Mouse (Mus musculus): ENCODE data around the gene 4933415A04Rik.

The 4933415A04Rik gene

DNA sequence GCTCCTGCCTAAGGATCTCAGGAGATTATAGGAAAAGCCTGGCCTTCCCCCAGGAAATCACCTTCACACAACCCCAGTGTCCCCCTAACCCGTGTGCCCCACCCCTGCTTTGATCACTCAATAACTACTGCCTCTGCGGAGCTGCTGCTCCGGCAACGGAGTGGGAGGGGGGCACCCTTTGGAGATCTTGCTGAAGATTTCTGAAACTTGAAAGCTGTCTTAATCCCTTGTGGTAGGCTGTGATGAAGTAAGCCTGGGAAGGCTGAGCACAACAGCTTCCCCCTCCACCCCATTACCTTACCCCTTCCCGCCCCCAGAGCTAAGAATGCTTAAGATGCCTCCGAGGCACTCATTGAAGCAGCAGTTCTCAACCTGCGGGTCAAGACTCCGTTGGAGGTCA lies 21.0 kb upstream of the 4933415A04Rik start:
- H3K27me3 ChIP-seq (ENCODE audit: insufficient read depth, low read length), result no peaks in the 10 kb centered on the region
- peaks cover 70% of the 10 kb centered on the region for H3K4me1 ChIP-seq (replicated peaks; ENCODE audit: low read depth, low read length)
- no peaks in the 10 kb centered on the region for H3K9me3 ChIP-seq (ENCODE audit: low read length)
- TF ChIP-seq NANOG (IDR thresholded peaks at IDR 0.05; ENCODE audit: borderline replicate concordance, low read length) (no peak), CTCF (conservative IDR thresholded peaks at IDR 0.05; ENCODE audit: low read length) (no peak), POU5F1 (IDR thresholded peaks at IDR 0.05; ENCODE audit: borderline replicate concordance, low read length) (no peak)
- H3K4me3 ChIP-seq (replicated peaks; ENCODE audit: low read length), result 0 out of 2 replicates have a peak overlapping the region, but pooled peaks have one; percentile 17
- H3K36me3 ChIP-seq (ENCODE audit: insufficient read depth, low read length), result no peaks in the 10 kb centered on the region

DNA sequence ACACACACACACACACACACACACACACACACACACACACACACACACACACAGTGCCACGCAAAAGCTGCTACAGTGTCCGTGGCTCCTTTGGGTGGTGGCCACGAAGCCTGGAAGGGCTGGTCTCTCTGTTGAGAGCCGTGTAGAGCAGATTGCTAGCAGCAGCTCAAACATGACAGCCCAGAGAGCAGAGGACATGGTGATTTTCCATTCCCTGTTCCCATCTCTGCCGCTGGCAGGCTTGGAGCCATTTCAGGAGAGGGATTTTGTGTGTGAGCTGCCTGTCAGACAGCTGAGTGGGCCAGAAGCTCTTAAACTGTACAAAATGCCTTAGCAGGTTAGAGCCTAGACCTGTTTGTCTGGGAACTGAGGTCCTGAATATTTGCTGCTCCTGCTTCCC lies 20.1 kb upstream of the 4933415A04Rik start:
- Histone ChIP-seq H3K4me1 (replicated peaks; ENCODE audit: low read depth, low read length) (peaks cover 75% of the 10 kb centered on the region), H3K4me3 (replicated peaks; ENCODE audit: low read length) (no peak overlapping the region), H3K27me3 (ENCODE audit: insufficient read depth, low read length) (no peaks in the 10 kb centered on the region), H3K36me3 (ENCODE audit: insufficient read depth, low read length) (no peaks in the 10 kb centered on the region), H3K9me3 (ENCODE audit: low read length) (no peaks in the 10 kb centered on the region)
- TF ChIP-seq POU5F1 (IDR thresholded peaks at IDR 0.05; ENCODE audit: borderline replicate concordance, low read length) (no peak), NANOG (IDR thresholded peaks at IDR 0.05; ENCODE audit: borderline replicate concordance, low read length) (no peak), CTCF (conservative IDR thresholded peaks at IDR 0.05; ENCODE audit: low read length) (no peak)

GRCm38 (mm10) chr11:43568263-43568662 lies 18.6 kb upstream of the 4933415A04Rik start:
- no peaks in the 10 kb centered on the region for H3K27me3 ChIP-seq (ENCODE audit: insufficient read depth, low read length)
- H3K4me1 ChIP-seq (replicated peaks; ENCODE audit: low read depth, low read length), result peaks cover 74% of the 10 kb centered on the region
- H3K36me3 ChIP-seq (ENCODE audit: insufficient read depth, low read length), result no peaks in the 10 kb centered on the region
- no peak overlapping the region for H3K4me3 ChIP-seq (replicated peaks; ENCODE audit: low read length)
- H3K9me3 ChIP-seq (ENCODE audit: low read length), result no peaks in the 10 kb centered on the region
- no peak for TF ChIP-seq POU5F1 (IDR thresholded peaks at IDR 0.05; ENCODE audit: borderline replicate concordance, low read length)
- peak; percentile 90 for TF ChIP-seq CTCF (conservative IDR thresholded peaks at IDR 0.05; ENCODE audit: low read length)
- TF ChIP-seq NANOG (IDR thresholded peaks at IDR 0.05; ENCODE audit: borderline replicate concordance, low read length), result no peak

- no peaks in the 10 kb centered on the region for H3K36me3 ChIP-seq (ENCODE audit: insufficient read depth, low read length)
- TF ChIP-seq POU5F1 (IDR thresholded peaks at IDR 0.05; ENCODE audit: borderline replicate concordance, low read length), result no peak
- TF ChIP-seq NANOG (IDR thresholded peaks at IDR 0.05; ENCODE audit: borderline replicate concordance, low read length), result no peak
- TF ChIP-seq CTCF (conservative IDR thresholded peaks at IDR 0.05; ENCODE audit: low read length), result no peak
- no peak overlapping the region for H3K4me3 ChIP-seq (replicated peaks; ENCODE audit: low read length)
- peaks cover 67% of the 10 kb centered on the region for H3K4me1 ChIP-seq (replicated peaks; ENCODE audit: low read depth, low read length)
- H3K27me3 ChIP-seq (ENCODE audit: insufficient read depth, low read length), result no peaks in the 10 kb centered on the region
- H3K9me3 ChIP-seq (ENCODE audit: low read length), result no peaks in the 10 kb centered on the region
Observed at GRCm38 (mm10) chr11:43569188-43569587, 17.7 kb upstream of the 4933415A04Rik start.

DNA sequence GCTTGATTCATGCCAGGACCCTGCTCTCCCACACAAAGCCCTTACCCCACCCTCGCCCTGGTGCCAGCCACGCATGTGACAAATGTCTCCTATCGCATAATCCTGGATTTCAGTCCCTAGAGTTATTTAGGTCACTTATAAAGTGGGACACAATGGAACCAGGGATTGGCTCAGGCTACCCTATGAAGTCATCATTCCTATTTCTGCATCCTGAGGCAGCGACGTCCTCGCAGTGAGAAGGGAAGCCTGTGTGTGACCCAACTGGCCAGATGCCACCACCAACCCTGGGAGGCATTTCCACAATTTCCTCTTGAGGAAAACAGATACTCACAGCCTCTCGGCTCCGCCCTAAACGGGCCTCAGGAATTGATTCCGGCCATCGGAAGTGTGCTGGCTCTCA lies 17.2 kb upstream of the 4933415A04Rik start:
- no peak for TF ChIP-seq CTCF (conservative IDR thresholded peaks at IDR 0.05; ENCODE audit: low read length)
- no peak for TF ChIP-seq POU5F1 (IDR thresholded peaks at IDR 0.05; ENCODE audit: borderline replicate concordance, low read length)
- TF ChIP-seq NANOG (IDR thresholded peaks at IDR 0.05; ENCODE audit: borderline replicate concordance, low read length), result no peak
- Histone ChIP-seq H3K4me3 (replicated peaks; ENCODE audit: low read length) (no peak overlapping the region), H3K27me3 (ENCODE audit: insufficient read depth, low read length) (no peaks in the 10 kb centered on the region), H3K9me3 (ENCODE audit: low read length) (no peaks in the 10 kb centered on the region), H3K36me3 (ENCODE audit: insufficient read depth, low read length) (no peaks in the 10 kb centered on the region), H3K4me1 (replicated peaks; ENCODE audit: low read depth, low read length) (peaks cover 63% of the 10 kb centered on the region)

- TF ChIP-seq NANOG (IDR thresholded peaks at IDR 0.05; ENCODE audit: borderline replicate concordance, low read length) (no peak), CTCF (conservative IDR thresholded peaks at IDR 0.05; ENCODE audit: low read length) (no peak), POU5F1 (IDR thresholded peaks at IDR 0.05; ENCODE audit: borderline replicate concordance, low read length) (no peak)
- no peaks in the 10 kb centered on the region for H3K36me3 ChIP-seq (ENCODE audit: insufficient read depth, low read length)
- no peak overlapping the region for H3K4me3 ChIP-seq (replicated peaks; ENCODE audit: low read length)
- no peaks in the 10 kb centered on the region for H3K9me3 ChIP-seq (ENCODE audit: low read length)
- peaks cover 45% of the 10 kb centered on the region for H3K4me1 ChIP-seq (replicated peaks; ENCODE audit: low read depth, low read length)
- H3K27me3 ChIP-seq (ENCODE audit: insufficient read depth, low read length), result no peaks in the 10 kb centered on the region
Observed at GRCm38 (mm10) chr11:43575061-43575375, 11.8 kb upstream of the 4933415A04Rik start.

DNA sequence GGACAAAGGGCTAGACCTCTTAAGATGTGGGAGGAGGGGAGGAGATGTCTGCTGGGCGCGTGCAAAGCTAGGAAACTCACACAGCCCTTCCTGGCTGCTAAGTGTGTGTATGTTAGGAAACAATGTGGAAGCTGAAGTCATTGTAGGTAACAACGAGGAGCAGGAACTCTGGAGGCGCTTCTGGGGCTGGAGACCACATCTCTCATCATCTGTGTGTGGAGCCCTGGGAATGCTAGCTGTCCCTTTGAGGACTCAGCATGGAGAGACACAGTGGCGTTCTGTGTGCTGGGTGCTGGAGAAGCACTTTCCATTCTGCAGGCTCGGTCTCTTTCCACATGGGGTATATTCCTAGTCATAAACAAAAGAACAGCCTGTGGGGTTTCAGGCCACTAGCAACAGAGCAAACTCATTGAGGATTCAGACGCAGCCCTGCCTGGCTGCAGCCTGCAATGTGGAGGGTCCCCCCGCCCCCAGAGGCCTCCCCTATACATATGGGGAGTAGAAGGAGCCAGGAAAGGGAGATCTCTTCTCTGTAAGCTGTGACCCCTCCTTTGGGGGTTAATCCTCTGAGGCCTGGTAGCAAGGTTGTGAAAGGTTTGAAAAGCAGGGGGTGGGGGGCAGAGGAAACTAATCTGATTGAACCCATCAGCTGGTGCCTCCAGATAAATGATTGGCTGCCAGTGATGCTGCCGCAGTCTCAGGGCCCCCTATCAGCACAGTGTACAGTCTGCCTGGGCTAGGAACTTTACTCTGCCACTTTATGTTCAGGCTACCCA lies 11.3 kb upstream of the 4933415A04Rik start:
- Histone ChIP-seq H3K27me3 (ENCODE audit: insufficient read depth, low read length) (no peaks in the 10 kb centered on the region), H3K9me3 (ENCODE audit: low read length) (no peaks in the 10 kb centered on the region), H3K4me3 (replicated peaks; ENCODE audit: low read length) (no peak overlapping the region), H3K4me1 (replicated peaks; ENCODE audit: low read depth, low read length) (peaks cover 40% of the 10 kb centered on the region), H3K36me3 (ENCODE audit: insufficient read depth, low read length) (no peaks in the 10 kb centered on the region)
- TF ChIP-seq NANOG (IDR thresholded peaks at IDR 0.05; ENCODE audit: borderline replicate concordance, low read length) (no peak), POU5F1 (IDR thresholded peaks at IDR 0.05; ENCODE audit: borderline replicate concordance, low read length) (no peak), CTCF (conservative IDR thresholded peaks at IDR 0.05; ENCODE audit: low read length) (no peak)

DNA sequence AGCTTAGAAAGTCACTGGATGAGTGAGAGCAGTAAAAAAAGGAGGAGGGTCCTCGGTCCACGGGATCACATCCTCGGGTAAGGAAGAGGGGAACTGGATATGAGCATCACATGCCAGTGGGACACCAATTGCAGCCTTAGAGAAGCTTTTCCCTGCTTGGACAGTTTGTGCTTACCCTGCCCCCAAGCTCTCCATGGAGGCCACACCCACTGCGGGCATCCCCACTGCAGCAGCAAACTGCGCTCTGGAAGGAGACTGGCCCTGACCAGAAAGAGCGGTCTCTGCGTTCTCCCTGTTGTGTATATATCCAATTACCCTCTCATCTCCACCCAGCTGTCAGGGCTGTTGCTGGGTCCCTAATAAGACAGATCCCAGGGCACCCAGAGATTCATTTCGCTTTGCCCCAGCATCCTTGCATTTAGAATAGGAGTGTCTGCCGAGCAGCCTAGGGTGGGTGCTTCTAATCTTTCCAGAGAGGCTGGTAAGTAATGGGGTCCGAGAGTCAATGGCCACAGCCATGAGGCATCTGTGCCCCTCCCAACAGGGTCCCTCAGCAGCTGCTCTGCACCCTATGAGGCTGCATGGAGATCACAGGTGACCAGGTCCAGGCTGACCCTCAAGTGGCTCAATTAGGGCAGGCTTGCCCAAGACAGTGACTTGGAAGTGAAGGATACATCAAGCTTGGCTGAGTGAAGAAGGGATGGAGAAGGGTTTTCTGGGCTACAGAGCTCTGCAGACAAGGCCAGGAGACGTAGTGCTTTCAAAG lies 8.9 kb upstream of the 4933415A04Rik start:
- peak overlapping the region; percentile 17; the same call in 1 of the 2 replicates for H3K4me3 ChIP-seq (replicated peaks; ENCODE audit: low read length)
- no peaks in the 10 kb centered on the region for H3K27me3 ChIP-seq (ENCODE audit: insufficient read depth, low read length)
- H3K9me3 ChIP-seq (ENCODE audit: low read length), result no peaks in the 10 kb centered on the region
- no peaks in the 10 kb centered on the region for H3K36me3 ChIP-seq (ENCODE audit: insufficient read depth, low read length)
- H3K4me1 ChIP-seq (replicated peaks; ENCODE audit: low read depth, low read length), result peaks cover 32% of the 10 kb centered on the region
- no peak for TF ChIP-seq CTCF (conservative IDR thresholded peaks at IDR 0.05; ENCODE audit: low read length)
- TF ChIP-seq NANOG (IDR thresholded peaks at IDR 0.05; ENCODE audit: borderline replicate concordance, low read length), result no peak
- TF ChIP-seq POU5F1 (IDR thresholded peaks at IDR 0.05; ENCODE audit: borderline replicate concordance, low read length), result no peak
